Mouse (Mus musculus): ENCODE measurements around the gene Slc35g3. TPM values are rescaled to one million over a fixed set of nuclear protein-coding genes. Genes with fewer than 3 reads are reported as not detected.

Gene Slc35g3
- polyA plus RNA-seq, 1 experiment from 2014 or later = not detected

GRCm38 (mm10) chr11:69765221-69766125, 3.7 kb upstream of the Slc35g3 start, which contains the start of gene Zbtb4:
Zbtb4 (plus strand) TSS chr11:69765912.
- Histone ChIP-seq H3K36me3 (no peaks in the 10 kb centered on the region; the same call in 1 of the 2 replicates), H3K27ac (peak within 1 kb of the TSS; percentile 94), H3K27me3 (no peaks in the 10 kb centered on the region), H3K4me1 (peaks cover 37% of the 10 kb centered on the region), H3K4me3 (peak within 1 kb of the TSS; percentile 78), H3K9me3 (no peaks in the 10 kb centered on the region), H3K4me2 (peak within 1 kb of the TSS; percentile 74), H3K9ac (peak within 1 kb of the TSS; percentile 95)
- ATAC-seq (ENCODE audit: insufficient number of reproducible peaks, insufficient read depth, low FRiP score, low TSS enrichment, low read depth) = peak; percentile 50; the same call in 1 of the 2 replicates
- 16% methylated on average over 38 of the region's 55 CpGs for WGBS

- Histone ChIP-seq H3K36me3 (no peaks in the 10 kb centered on the region), H3K9ac (no peak overlapping the region), H3K27ac (no peak overlapping the region), H3K4me1 (peaks cover 42% of the 10 kb centered on the region), H3K4me2 (no peak overlapping the region), H3K27me3 (no peaks in the 10 kb centered on the region), H3K4me3 (no peak overlapping the region), H3K9me3 (no peaks in the 10 kb centered on the region)
- no peak for ATAC-seq (ENCODE audit: insufficient number of reproducible peaks, insufficient read depth, low FRiP score, low TSS enrichment, low read depth)
- 70% methylated on average over 7 of the region's 7 CpGs for WGBS
These were observed 1.8 kb upstream of the Slc35g3 start for GRCm38 (mm10) chr11:69763551-69763950.

DNA sequence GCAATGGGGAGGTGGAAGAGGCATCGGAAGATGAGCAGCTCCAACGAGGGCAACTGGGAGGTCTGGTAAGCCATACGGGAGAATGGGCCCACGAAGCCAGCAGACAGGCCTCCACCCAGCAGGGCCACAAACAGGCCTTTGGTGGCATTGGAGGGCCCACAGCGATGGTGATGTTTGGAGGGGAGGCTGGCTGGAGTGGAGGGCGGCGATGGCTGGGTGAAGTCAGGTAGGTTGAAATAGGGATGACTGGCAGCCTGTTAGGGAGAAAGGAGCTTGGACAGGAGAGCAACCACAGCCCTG, 917 bp downstream of the Slc35g3 start:
- H3K4me2 ChIP-seq = 0 out of 2 replicates have a peak overlapping the region, but pooled peaks have one; percentile 85
- no peak for ATAC-seq (ENCODE audit: insufficient number of reproducible peaks, insufficient read depth, low FRiP score, low TSS enrichment, low read depth)
- H3K4me1 ChIP-seq = peaks cover 35% of the 10 kb centered on the region
- no peak overlapping the region; the same call in 1 of the 2 replicates for H3K9ac ChIP-seq
- H3K36me3 ChIP-seq = no peaks in the 10 kb centered on the region
- H3K4me3 ChIP-seq = no peak overlapping the region
- H3K27ac ChIP-seq = peak overlapping the region; percentile 99; the same call in 1 of the 2 replicates
- WGBS = 96% methylated on average over 7 of the region's 7 CpGs
- no peaks in the 10 kb centered on the region for H3K9me3 ChIP-seq
- H3K27me3 ChIP-seq = no peaks in the 10 kb centered on the region

GRCm38 (mm10) chr11:69760160-69760900, 1.4 kb downstream of the Slc35g3 start:
- no peak for ATAC-seq (ENCODE audit: insufficient number of reproducible peaks, insufficient read depth, low FRiP score, low TSS enrichment, low read depth)
- peak overlapping the region; percentile 62; the same call in 1 of the 2 replicates for H3K4me3 ChIP-seq
- peak overlapping the region; percentile 99 for H3K27ac ChIP-seq
- H3K9me3 ChIP-seq = no peaks in the 10 kb centered on the region
- H3K4me2 ChIP-seq = peak overlapping the region; percentile 85
- 79% methylated on average over 14 of the region's 14 CpGs for WGBS
- H3K27me3 ChIP-seq = no peaks in the 10 kb centered on the region
- H3K36me3 ChIP-seq = no peaks in the 10 kb centered on the region
- H3K9ac ChIP-seq = peak overlapping the region; percentile 79
- H3K4me1 ChIP-seq = peaks cover 38% of the 10 kb centered on the region

- Histone ChIP-seq H3K36me3 (no peaks in the 10 kb centered on the region), H3K27ac (peak overlapping the region; percentile 99), H3K4me3 (peak overlapping the region; percentile 62), H3K9ac (peak overlapping the region; percentile 79), H3K9me3 (no peaks in the 10 kb centered on the region), H3K27me3 (no peaks in the 10 kb centered on the region), H3K4me1 (peaks cover 42% of the 10 kb centered on the region), H3K4me2 (peak overlapping the region; percentile 85)
- ATAC-seq (ENCODE audit: insufficient number of reproducible peaks, insufficient read depth, low FRiP score, low TSS enrichment, low read depth) = peak; percentile 84
- WGBS = under 1% methylated on average over 37 of the region's 37 CpGs
These were observed 2.6 kb downstream of the Slc35g3 start for GRCm38 (mm10) chr11:69758971-69759721.

DNA sequence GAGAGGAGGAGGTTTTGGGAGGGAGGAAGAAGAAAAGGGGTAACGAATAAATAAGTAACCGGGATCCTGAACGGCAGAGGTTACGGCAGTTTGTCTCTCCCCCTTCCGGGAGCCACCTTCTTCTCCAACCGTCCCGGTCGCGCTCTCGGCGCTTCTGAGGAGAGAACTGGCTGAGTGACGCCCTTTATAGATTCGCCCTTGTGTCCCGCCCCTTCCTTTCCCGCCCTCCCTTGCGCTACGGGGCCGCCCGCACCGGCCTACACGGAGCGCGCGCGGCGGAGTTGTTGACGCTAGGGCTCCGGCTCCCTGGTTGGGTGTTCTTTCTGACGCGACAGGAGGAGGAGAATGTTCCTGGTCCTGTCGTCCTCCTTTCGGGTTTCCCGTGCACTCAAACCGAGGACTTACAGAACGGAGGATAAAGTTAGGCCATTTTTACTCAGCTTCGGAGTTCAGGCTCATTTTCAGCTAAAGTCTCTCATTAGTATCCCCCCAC, 3.2 kb downstream of the Slc35g3 start, which contains the start of gene Polr2a:
Polr2a (minus strand) TSS at position 160 of the 493 bp plus-strand sequence.
- peaks cover 43% of the 10 kb centered on the region for H3K4me1 ChIP-seq
- H3K36me3 ChIP-seq = no peaks in the 10 kb centered on the region
- H3K27me3 ChIP-seq = no peaks in the 10 kb centered on the region
- H3K4me3 ChIP-seq = peak within 1 kb of the TSS; percentile 62
- H3K9me3 ChIP-seq = no peaks in the 10 kb centered on the region
- H3K27ac ChIP-seq = peak within 1 kb of the TSS; percentile 99
- peak; percentile 93 for ATAC-seq (ENCODE audit: insufficient number of reproducible peaks, insufficient read depth, low FRiP score, low TSS enrichment, low read depth)
- peak within 1 kb of the TSS; percentile 79 for H3K9ac ChIP-seq
- WGBS = under 1% methylated on average over 36 of the region's 36 CpGs
- peak within 1 kb of the TSS; percentile 85 for H3K4me2 ChIP-seq

DNA sequence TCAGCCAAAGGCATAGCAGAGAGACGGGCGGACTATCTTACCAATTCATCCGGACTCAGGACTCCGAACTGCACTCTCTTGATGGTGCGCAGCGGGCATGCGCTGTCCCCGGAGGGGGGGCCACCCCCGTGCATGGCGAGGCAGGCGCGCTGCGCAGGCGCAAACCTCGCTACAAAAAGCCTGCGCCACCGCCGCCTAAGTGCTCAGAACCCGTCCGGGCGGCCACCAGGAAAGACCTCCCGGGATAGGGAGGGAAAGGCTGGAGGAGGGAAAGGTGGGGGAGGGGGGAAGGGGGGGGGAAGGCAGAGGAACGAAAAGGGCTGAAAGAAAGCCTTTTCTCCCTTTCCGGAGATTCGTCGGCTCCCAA, 3.7 kb downstream of the Slc35g3 start:
- peak overlapping the region; percentile 99 for H3K27ac ChIP-seq
- H3K4me1 ChIP-seq = peaks cover 45% of the 10 kb centered on the region
- peak; percentile 86 for ATAC-seq (ENCODE audit: insufficient number of reproducible peaks, insufficient read depth, low FRiP score, low TSS enrichment, low read depth)
- under 1% methylated on average over 26 of the region's 26 CpGs for WGBS
- peak overlapping the region; percentile 62 for H3K4me3 ChIP-seq
- H3K27me3 ChIP-seq = no peaks in the 10 kb centered on the region
- H3K36me3 ChIP-seq = no peaks in the 10 kb centered on the region
- peak overlapping the region; percentile 79 for H3K9ac ChIP-seq
- no peaks in the 10 kb centered on the region for H3K9me3 ChIP-seq
- peak overlapping the region; percentile 85 for H3K4me2 ChIP-seq

- ATAC-seq (ENCODE audit: insufficient number of reproducible peaks, insufficient read depth, low FRiP score, low TSS enrichment, low read depth) = no peak
- no peaks in the 10 kb centered on the region for H3K9me3 ChIP-seq
- H3K4me2 ChIP-seq = peak overlapping the region; percentile 85
- H3K27ac ChIP-seq = peak overlapping the region; percentile 99
- WGBS = 43% methylated on average over 9 of the region's 9 CpGs
- H3K27me3 ChIP-seq = no peaks in the 10 kb centered on the region
- H3K4me1 ChIP-seq = peaks cover 50% of the 10 kb centered on the region
- peak overlapping the region; percentile 62 for H3K4me3 ChIP-seq
- H3K36me3 ChIP-seq = no peaks in the 10 kb centered on the region
- H3K9ac ChIP-seq = peak overlapping the region; percentile 79
These were observed 4.3 kb downstream of the Slc35g3 start for GRCm38 (mm10) chr11:69757303-69758089.

DNA sequence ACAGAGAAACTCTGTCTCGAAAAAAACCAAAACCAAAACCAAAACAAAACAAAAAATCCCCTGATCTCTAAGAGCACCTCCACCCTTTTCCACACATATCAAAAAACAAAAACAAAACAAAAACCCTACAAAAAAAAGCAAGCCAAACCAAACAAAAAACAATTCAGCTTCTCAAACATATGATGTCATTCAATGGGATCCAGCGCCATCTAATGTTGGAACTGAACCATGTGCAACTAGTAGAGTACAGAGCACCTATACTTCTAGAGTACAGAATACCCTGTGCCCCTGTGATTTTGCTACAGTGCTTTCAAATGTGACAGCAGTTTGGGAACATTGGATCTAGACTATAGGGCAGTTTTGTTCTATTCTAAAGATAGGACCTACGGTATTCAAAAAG, 7.1 kb downstream of the Slc35g3 start:
- Histone ChIP-seq H3K4me1 (peaks cover 45% of the 10 kb centered on the region), H3K4me3 (no peak overlapping the region), H3K36me3 (no peaks in the 10 kb centered on the region), H3K27ac (no peak overlapping the region), H3K9ac (no peak overlapping the region), H3K27me3 (no peaks in the 10 kb centered on the region), H3K4me2 (peak overlapping the region; percentile 85), H3K9me3 (no peaks in the 10 kb centered on the region)
- 53% methylated on average over 3 of the region's 3 CpGs for WGBS
- no peak for ATAC-seq (ENCODE audit: insufficient number of reproducible peaks, insufficient read depth, low FRiP score, low TSS enrichment, low read depth)

DNA sequence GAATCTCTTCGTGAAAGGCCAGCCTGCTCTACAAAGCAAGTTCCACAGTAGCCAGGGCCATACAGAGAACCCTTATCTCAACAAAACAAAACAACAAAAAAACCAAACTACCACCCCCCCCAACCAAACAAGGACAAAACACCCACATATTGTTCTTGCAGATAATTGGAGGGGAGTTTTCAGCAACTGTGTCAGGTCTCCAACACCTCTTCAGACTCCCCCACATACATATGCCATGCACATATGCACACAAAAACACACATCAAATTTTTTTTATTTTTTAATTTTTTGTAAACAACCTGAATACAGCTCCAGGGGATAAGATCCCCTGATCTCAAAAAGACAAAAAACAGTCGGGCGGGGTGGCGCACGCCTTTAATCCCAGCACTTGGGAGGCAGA, 7.5 kb downstream of the Slc35g3 start:
- Histone ChIP-seq H3K27ac (no peak overlapping the region), H3K9ac (no peak overlapping the region), H3K4me3 (no peak overlapping the region), H3K27me3 (no peaks in the 10 kb centered on the region), H3K9me3 (no peaks in the 10 kb centered on the region), H3K4me2 (peak overlapping the region; percentile 85), H3K36me3 (no peaks in the 10 kb centered on the region), H3K4me1 (peaks cover 42% of the 10 kb centered on the region)
- 89% methylated on average over 5 of the region's 5 CpGs for whole genome bisulfite sequencing
- ATAC-seq (ENCODE audit: insufficient number of reproducible peaks, insufficient read depth, low FRiP score, low TSS enrichment, low read depth) = no peak
